Mouse (Mus musculus): ENCODE measurements around the gene Cldn11.

DNA sequence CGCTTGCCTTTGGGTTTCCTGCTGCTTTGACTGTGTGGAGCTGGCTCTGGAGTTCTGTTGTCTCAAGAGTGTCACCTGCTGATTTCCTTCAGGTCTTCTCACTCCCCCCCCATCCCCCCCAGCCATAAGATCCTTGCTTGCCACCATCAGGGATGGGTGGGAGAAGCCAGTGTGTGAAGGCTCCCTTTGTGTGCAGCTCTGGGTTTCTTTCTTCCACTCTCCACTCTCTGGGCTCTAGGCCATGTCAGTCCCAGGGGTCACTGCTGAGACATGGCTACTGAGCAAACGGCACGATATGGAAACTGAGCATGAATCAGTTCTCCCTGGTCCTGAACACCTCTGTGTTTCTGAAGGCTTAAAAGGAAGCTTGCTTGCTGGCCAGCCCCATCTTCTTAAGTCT is 6.4 kb downstream of the Cldn11 start:
- TF ChIP-seq MYOD1 (IDR thresholded peaks at IDR 0.05; ENCODE audit: control insufficient read depth, insufficient read length, low read depth): no peak
- no peak for TF ChIP-seq CTCF (IDR thresholded peaks at IDR 0.05; ENCODE audit: control insufficient read depth, insufficient read depth, insufficient read length)
- TF ChIP-seq USF1 (IDR thresholded peaks at IDR 0.05; ENCODE audit: low read depth): no peak
- no peak for TF ChIP-seq MYOG (IDR thresholded peaks at IDR 0.05; ENCODE audit: control insufficient read depth, extremely low read depth, insufficient read length)
- no peak for TF ChIP-seq CEBPB (IDR thresholded peaks at IDR 0.05; ENCODE audit: low read depth)
- no peak for TF ChIP-seq MAX (IDR thresholded peaks at IDR 0.05)
- no peak for TF ChIP-seq FOSL1 (IDR thresholded peaks at IDR 0.05; ENCODE audit: insufficient read depth, low read length, poor library complexity, severe bottlenecking)

Measured in C2C12 (cell line).